Mouse (Mus musculus) bone marrow macrophage, adult 2 months (primary cell): ENCODE data around the gene Eya2.

Source experiments
- CTCF ChIP-seq: IDR thresholded peaks from 2 replicates; pipeline ENCODE4 v1.5.1; 2012; ENCODE audit warnings: low read depth, mild to moderate bottlenecking, low read length, moderate library complexity
- POLR2A ChIP-seq: IDR thresholded peaks from 2 replicates; pipeline ENCODE4 v1.6.1; 2012; ENCODE audit warnings: mild to moderate bottlenecking, low read depth, low read length, borderline replicate concordance

GRCm38 (mm10) chr2:165797876-165798275 is 203.0 kb downstream of the Eya2 start:
- no peak for TF ChIP-seq POLR2A
- TF ChIP-seq CTCF = no peak
